Mouse (Mus musculus) left cerebral cortex, postnatal 14 days (tissue): ENCODE measurements at regions not wholly inside any gene's neighbourhood (a gene's known extent, or its start where the extent isn't known, plus 50 kb on each side); places are given as distances from the start of the nearest gene placed in this dataset.

Source experiments
- DNase-seq, 2 experiments: peaks; one replicate each; pipeline ENCODE4 v3.0.0; 2021 to 2022; ENCODE audit warnings: low spot score in 2 of 2, mixed read lengths in 1 of 2
- intact Hi-C: fragments of 180-260 bp; cut with DNase I; formaldehyde crosslinking; loops from one replicate; pipeline ENCODE4 v1.15.1; 2025

- no peak for DNase-seq
- intact Hi-C loops, result no loop called here
Observed at GRCm38 (mm10) chr17:68057264-68057663, 53.3 kb upstream of the Arhgap28 start.

- intact Hi-C loops, result no loop called here
- no peak for DNase-seq
Observed at GRCm38 (mm10) chr17:68060455-68060854, 56.5 kb upstream of the Arhgap28 start.

- no peak for DNase-seq
- intact Hi-C loops, result no loop called here
Observed at GRCm38 (mm10) chr17:68065751-68066150, 61.8 kb upstream of the Arhgap28 start.

DNA sequence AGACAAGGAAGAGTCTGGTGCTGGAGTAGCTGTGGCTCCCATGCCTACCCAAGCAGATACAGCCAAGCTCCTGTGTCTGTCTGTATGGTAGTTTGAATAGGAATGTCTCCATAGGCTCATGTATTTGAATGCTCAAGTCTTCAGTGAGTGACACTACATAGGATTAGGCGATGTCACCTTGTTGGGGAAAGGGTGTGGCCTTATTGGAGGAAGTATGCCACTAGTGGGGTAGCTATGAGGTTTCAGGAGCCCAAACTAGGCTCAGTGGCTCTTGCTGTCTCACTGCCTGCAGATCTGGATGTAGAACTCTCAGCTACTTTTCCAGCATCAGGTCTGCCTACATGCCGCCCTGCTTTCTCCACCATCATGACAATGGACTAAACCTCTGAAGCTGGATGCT is 62.3 kb upstream of the Arhgap28 start:
- DNase-seq, result no peak
- intact Hi-C loops, result no loop called here

GRCm38 (mm10) chr17:68069008-68069407 is 65.1 kb upstream of the Arhgap28 start:
- DNase-seq, result no peak
- intact Hi-C loops, result no loop called here

DNA sequence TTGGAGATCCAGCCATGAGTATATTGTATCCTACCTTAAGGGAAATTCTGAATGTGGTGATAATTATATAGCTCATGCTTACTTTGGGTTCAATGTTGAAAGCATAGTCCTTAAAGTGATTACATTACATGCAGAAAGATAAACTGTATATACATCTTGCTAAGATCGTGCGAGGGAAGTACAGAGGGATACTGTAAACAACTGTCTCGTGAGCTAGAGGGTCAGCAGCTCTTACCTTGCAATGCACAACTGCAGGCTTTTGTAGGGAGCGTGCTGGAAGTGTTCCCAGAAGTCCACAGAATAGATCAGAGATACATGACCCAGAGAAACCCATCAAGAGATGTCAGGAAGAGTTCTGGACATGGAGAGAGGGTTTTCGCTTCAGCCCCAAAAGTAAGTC is 65.6 kb upstream of the Arhgap28 start:
- intact Hi-C loops, result no loop called here
- no peak for DNase-seq

DNA sequence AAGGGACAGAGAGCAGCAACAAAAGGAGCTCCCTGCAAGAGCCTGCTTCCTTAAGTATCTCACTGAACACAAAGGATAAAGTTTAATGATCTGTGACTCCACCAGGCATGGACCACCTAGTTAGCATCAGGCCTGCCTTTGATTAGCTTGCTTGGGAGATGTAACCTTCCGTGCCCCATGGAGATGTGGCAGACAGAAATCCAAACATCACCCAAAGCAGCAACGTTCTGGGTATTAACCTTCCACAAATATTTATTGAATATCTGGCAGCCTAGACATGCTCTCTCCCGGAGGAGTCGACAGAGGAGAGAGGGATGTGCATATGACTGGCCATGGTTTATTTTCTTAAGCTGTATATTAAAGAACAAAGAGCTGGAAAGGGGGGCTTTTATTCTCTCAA is 67.6 kb upstream of the Arhgap28 start:
- intact Hi-C loops, result no loop called here
- no peak for DNase-seq

DNA sequence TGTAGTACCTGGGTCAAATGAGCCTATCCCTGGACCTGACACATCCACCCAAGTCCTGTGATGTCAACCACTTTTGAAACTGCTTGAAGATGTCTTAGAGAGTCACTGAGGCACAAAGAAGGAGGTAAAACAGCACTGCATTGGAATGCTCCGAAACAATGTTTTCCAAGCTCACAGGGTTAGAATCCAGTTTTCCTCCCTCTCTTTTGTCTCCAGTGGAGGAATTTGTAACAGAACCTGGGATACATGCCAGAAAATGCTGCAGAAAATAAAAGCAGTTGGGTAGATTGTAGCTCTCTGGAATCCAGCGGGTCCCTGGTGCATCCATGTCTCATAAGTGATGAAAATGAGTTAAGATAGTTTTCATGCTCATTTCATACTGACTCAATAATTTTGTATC is 71.8 kb upstream of the Arhgap28 start:
- intact Hi-C loops, result no loop called here
- DNase-seq, result peak; percentile 22 to 40

GRCm38 (mm10) chr17:68078709-68079108 is 74.8 kb upstream of the Arhgap28 start:
- DNase-seq, result peak in 1 of 2 experiments; percentile 14
- intact Hi-C loops, result no loop called here

GRCm38 (mm10) chr17:68084446-68084845 is 80.5 kb upstream of the Arhgap28 start:
- DNase-seq, result no peak
- intact Hi-C loops, result no loop called here

DNA sequence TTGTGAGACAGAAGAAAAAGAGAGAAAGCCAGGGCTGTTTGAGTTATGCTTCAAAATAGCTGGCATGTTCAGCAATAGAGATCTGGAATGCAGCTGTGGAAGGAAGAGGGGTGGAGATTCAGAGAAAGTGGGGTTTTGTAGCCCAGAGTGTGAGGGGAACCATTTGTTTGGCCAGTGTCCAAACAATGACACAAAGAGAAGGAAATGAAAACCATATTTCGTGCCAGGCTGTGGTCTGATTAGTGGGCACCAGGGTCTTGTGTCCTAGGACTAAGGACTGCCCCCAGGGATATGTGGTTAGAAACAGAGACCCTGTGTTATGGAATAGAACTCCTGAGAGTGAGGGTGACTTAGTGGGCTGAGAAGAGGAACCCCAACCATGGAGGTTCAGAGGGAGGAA is 83.2 kb upstream of the Arhgap28 start:
- intact Hi-C loops, result no loop called here
- no peak for DNase-seq

- intact Hi-C loops, result no loop called here
- no peak for DNase-seq
Observed at GRCm38 (mm10) chr17:68089179-68089578, 85.3 kb upstream of the Arhgap28 start.

GRCm38 (mm10) chr17:68089830-68090229 is 85.9 kb upstream of the Arhgap28 start:
- no peak for DNase-seq
- intact Hi-C loops, result no loop called here

GRCm38 (mm10) chr17:68096982-68097381 is 93.1 kb upstream of the Arhgap28 start:
- intact Hi-C loops, result no loop called here
- no peak for DNase-seq

DNA sequence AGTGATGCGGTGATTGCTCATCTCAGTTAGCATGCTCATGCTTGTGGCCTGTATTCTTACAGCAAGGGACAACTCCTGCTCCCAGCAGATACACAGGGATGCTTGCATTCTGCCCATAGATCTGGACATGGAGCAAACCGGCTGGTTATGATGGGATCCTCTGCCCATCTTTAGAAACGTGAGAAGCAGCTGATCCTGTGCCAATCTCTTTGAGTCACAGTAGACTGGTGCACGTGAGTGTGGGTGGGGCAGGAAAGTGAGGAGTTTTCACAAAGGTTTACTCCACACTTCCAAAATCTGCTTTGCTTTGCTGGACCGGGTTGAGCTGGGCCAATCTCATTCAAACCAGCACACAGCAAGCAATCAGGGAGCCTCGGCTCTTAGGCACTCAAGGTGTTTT is 93.5 kb upstream of the Arhgap28 start:
- DNase-seq, result peak; percentile 9 to 31
- intact Hi-C loops, result no loop called here

DNA sequence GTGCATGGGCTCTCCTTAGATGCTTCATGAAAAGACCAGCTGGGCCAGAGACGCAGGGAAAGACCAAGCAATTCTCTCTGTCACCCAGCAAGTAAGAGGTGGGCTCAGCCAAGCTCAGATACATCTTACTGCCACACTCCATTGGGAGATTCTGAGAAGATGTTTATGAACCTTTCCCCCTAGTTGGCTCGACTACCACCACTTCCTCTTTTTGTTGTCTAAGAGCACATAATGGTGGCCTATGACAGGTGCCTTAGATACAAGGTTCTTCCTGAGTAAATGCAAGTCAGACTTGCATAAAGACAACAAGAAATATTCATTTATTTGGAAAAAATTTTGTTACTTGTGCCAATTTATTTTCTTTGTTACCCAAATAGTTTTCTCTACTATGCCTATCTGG is 96.2 kb upstream of the Arhgap28 start:
- intact Hi-C loops, result no loop called here
- no peak for DNase-seq

DNA sequence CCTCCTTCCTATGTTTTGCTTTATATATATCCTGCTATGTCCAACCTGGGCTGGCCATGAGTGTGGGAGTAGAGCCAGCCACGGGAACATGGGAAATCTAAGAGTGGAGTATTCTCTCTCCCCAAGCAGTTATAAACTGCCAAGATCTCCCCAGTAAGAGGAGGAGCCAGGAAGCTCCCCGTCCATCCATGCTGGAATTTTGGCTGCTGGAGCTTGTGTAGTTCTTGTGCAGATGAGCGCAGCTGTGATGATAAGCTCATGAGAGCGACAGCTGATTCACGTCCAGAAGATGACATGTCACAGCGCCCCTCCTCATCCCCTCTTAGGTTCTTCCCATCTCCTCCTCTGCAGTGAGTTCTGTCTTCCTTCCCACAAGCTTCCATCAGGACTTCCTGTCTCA is 99.4 kb upstream of the Arhgap28 start:
- no peak for DNase-seq
- intact Hi-C loops, result no loop called here

DNA sequence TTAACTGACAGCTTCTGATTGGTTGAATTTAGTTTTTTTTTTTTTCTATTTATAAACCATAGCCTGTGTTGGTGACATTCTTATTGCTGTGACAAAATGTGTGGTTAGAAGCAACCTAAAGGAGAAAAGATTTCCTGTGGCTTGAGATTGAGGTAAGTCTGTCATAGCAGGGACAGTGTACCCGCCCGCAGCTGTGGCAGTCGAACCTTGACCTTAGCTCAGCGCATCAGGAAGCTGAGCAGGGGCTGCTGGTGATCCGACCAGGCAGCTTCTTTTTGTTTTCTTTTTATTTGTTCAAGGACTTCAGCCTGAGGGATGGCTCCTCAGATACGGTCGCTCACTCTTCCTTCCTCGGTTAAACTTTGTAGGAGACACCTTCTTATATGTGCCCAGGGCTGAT is 102.4 kb upstream of the Arhgap28 start:
- DNase-seq, result no peak
- intact Hi-C loops, result no loop called here

DNA sequence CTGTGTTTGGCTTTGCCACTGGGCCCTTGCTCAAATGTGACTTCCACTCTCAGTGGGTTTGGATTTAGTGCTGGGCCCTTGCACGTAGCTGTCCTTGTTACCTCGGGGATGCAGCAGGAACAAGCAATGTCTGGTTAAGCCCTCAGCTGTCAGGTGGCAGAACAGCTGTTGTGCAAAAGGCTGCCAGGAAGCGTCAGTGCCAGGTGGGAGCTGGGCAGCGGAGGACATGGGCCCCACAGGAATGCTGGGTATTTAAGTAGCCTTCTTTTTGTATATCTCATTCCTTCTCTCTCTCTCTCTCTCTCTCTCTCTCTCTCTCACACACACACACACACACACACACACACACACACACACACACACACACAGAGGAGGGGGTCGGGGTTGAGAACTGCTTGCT is 104.0 kb upstream of the Arhgap28 start:
- DNase-seq, result no peak
- intact Hi-C loops, result no loop called here

- intact Hi-C loops, result no loop called here
- DNase-seq, result no peak
Observed at GRCm38 (mm10) chr17:68111834-68112473, 108.0 kb upstream of the Arhgap28 start.

GRCm38 (mm10) chr17:68112763-68113330 is 108.9 kb upstream of the Arhgap28 start:
- DNase-seq, result no peak
- intact Hi-C loops, result no loop called here

DNA sequence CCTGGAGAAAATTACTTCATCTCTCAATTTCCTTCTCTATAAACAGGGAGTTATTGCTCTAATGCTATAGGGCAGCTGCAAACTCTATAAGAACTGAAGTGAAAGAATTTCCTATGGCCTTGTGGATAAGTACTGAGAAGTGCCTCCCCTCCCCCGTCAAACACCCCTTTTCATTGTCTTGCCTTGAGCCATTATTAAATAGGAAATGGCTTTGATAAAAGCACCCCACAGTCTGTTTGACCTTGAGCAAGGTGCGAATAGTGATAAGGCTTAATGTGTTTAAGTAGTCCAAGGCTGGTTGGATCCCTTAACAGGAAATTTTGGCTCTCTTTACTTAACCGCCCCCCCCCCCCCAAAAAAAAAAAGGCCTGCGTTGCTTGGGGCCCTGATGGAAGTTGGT is 111.7 kb upstream of the Arhgap28 start:
- intact Hi-C loops, result no loop called here
- no peak for DNase-seq
